Mouse (Mus musculus): ENCODE results near the gene Galnt13. TPM values are rescaled to one million over a fixed set of nuclear protein-coding genes. Genes with fewer than 3 reads are reported as not detected.

Galnt13 gene
- polyA plus RNA-seq (2012; rRNA removed): not detected in 2 replicates

GRCm38 (mm10) chr2:54435937-54436735 is at the start of gene Galnt13:
Gene Galnt13, plus strand, starts transcription at chr2:54436317.
- no peak within 1 kb of the TSS for H3K4me3 ChIP-seq (ENCODE audit: extremely low read depth, insufficient read depth, insufficient read length)
- 9% methylated on average over 79 of the region's 81 CpGs for WGBS
- DNase-seq (ENCODE audit: low read depth in 1 of 2, low spot score in 2 of 2): no peak

DNA sequence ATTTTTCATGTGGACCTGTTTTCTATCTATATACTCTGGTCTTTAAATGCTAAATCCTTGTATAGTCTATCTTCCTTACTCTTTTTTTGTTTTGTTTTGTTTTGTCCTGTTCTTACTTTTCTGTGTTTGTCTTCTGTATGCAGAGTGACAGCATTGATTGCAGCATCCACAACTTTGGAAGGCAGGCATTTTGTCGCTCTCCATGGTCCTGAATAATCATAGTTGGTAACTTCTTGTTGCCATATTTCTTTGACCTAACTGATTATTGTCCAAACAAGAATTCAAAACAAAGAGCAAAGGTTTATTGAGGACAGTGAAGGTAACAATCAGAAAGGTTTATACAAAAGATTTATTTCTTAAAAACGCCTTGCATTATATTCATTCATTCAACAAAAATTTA is 5.1 kb upstream of the Galnt13 start:
- no peaks in the 10 kb centered on the region; the same call in 1 of the 2 replicates for H3K27me3 ChIP-seq (ENCODE audit: control insufficient read depth, insufficient read depth, low read length)
- TF ChIP-seq CTCF (IDR thresholded peaks at IDR 0.05; ENCODE audit: extremely low read depth, insufficient read depth, insufficient read length, insufficient replicate concordance) (no peak), POLR2A (IDR thresholded peaks at IDR 0.05; ENCODE audit: low read depth, low read length) (no peak)

More at GRCm38 (mm10) chr2:54435937-54436735, at the start of gene Galnt13:
- no peaks in the 10 kb centered on the region for H3K36me3 ChIP-seq (ENCODE audit: control insufficient read depth, insufficient read depth, low read length)
- H3K27ac ChIP-seq (ENCODE audit: insufficient read depth, low read length): no peak within 1 kb of the TSS
- H3K4me1 ChIP-seq (ENCODE audit: control insufficient read depth, insufficient read depth, insufficient read length): no peaks in the 10 kb centered on the region
- H3K27me3 ChIP-seq (ENCODE audit: control insufficient read depth, insufficient read depth, low read length): no peaks in the 10 kb centered on the region; the same call in 1 of the 2 replicates
- TF ChIP-seq POLR2A (IDR thresholded peaks at IDR 0.05; ENCODE audit: low read depth, low read length) (no peak), CTCF (IDR thresholded peaks at IDR 0.05; ENCODE audit: extremely low read depth, insufficient read depth, insufficient read length, insufficient replicate concordance) (no peak)

DNA sequence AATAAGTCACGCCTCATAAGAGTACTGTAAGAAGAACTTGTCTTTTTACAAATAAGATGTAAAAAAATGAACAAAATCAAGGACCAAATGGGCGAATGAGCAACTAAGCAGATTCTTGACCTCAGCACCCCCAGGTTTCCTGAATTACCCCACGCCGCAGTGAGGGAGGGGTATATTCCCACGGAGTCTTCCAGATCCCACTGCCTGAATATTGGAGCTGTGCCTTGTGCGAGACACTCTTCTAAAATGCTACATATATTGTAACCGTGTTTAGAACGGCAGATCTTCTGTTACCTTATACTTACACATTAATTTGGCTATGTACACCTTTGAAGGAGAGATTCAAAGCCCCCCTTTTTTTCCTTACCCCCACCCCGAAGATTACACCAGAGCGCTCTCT is 737 bp upstream of the Galnt13 start:
- WGBS: 57% methylated on average over 10 of the region's 10 CpGs
- H3K4me1 ChIP-seq (ENCODE audit: control insufficient read depth, insufficient read depth, insufficient read length): no peaks in the 10 kb centered on the region
- H3K4me3 ChIP-seq (ENCODE audit: extremely low read depth, insufficient read depth, insufficient read length): no peak overlapping the region
- no peaks in the 10 kb centered on the region; the same call in 1 of the 2 replicates for H3K27me3 ChIP-seq (ENCODE audit: control insufficient read depth, insufficient read depth, low read length)
- H3K36me3 ChIP-seq (ENCODE audit: control insufficient read depth, insufficient read depth, low read length): no peaks in the 10 kb centered on the region
- TF ChIP-seq CTCF (IDR thresholded peaks at IDR 0.05; ENCODE audit: extremely low read depth, insufficient read depth, insufficient read length, insufficient replicate concordance) (no peak), POLR2A (IDR thresholded peaks at IDR 0.05; ENCODE audit: low read depth, low read length) (no peak)
- no peak for DNase-seq (ENCODE audit: low read depth in 1 of 2, low spot score in 2 of 2)
- no peak overlapping the region for H3K27ac ChIP-seq (ENCODE audit: insufficient read depth, low read length)

More for the DNA sequence above, 5.1 kb upstream of the Galnt13 start:
- Histone ChIP-seq H3K4me3 (ENCODE audit: extremely low read depth, insufficient read depth, insufficient read length) (no peak overlapping the region), H3K4me1 (ENCODE audit: control insufficient read depth, insufficient read depth, insufficient read length) (no peaks in the 10 kb centered on the region), H3K36me3 (ENCODE audit: control insufficient read depth, insufficient read depth, low read length) (no peaks in the 10 kb centered on the region), H3K27ac (ENCODE audit: insufficient read depth, low read length) (no peak overlapping the region)
- no peak for DNase-seq (ENCODE audit: low read depth in 1 of 2, low spot score in 2 of 2)
- WGBS: 50% methylated on average over 2 of the region's 2 CpGs

- TF ChIP-seq CTCF (IDR thresholded peaks at IDR 0.05; ENCODE audit: extremely low read depth, insufficient read depth, insufficient read length, insufficient replicate concordance): no peak
- no peak for TF ChIP-seq POLR2A (IDR thresholded peaks at IDR 0.05; ENCODE audit: low read depth, low read length)
- no peaks in the 10 kb centered on the region; the same call in 1 of the 2 replicates for H3K27me3 ChIP-seq (ENCODE audit: control insufficient read depth, insufficient read depth, low read length)
- H3K4me3 ChIP-seq (ENCODE audit: extremely low read depth, insufficient read depth, insufficient read length): no peak overlapping the region
- no peak overlapping the region for H3K27ac ChIP-seq (ENCODE audit: insufficient read depth, low read length)
- 8% methylated on average over 42 of the region's 42 CpGs for WGBS
- no peaks in the 10 kb centered on the region for H3K36me3 ChIP-seq (ENCODE audit: control insufficient read depth, insufficient read depth, low read length)
- H3K4me1 ChIP-seq (ENCODE audit: control insufficient read depth, insufficient read depth, insufficient read length): no peaks in the 10 kb centered on the region
- DNase-seq (ENCODE audit: low read depth in 1 of 2, low spot score in 2 of 2): no peak
Measured at GRCm38 (mm10) chr2:54436736-54437500, 801 bp downstream of the Galnt13 start.

DNA sequence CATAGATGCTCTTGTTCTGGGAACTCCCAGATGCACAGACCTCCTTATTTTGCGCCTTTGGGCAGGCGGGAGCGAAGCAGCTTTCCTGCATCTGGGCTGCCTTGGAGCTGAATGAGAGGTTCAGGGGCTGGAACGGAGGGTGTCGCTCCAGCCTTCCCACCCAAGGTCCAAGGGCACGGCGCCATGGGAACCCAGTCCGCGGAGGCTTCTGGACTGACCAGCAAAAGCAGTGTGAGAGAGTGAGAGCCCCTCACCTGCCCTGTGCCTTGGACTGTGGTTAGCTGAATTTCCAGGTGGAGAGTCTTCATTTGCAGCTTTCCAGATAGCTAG is 1.3 kb downstream of the Galnt13 start:
- 11% methylated on average over 9 of the region's 9 CpGs for WGBS
- TF ChIP-seq POLR2A (IDR thresholded peaks at IDR 0.05; ENCODE audit: low read depth, low read length) (no peak), CTCF (IDR thresholded peaks at IDR 0.05; ENCODE audit: extremely low read depth, insufficient read depth, insufficient read length, insufficient replicate concordance) (no peak)
- Histone ChIP-seq H3K27me3 (ENCODE audit: control insufficient read depth, insufficient read depth, low read length) (no peaks in the 10 kb centered on the region; the same call in 1 of the 2 replicates), H3K27ac (ENCODE audit: insufficient read depth, low read length) (no peak overlapping the region), H3K4me1 (ENCODE audit: control insufficient read depth, insufficient read depth, insufficient read length) (no peaks in the 10 kb centered on the region), H3K4me3 (ENCODE audit: extremely low read depth, insufficient read depth, insufficient read length) (no peak overlapping the region), H3K36me3 (ENCODE audit: control insufficient read depth, insufficient read depth, low read length) (no peaks in the 10 kb centered on the region)
- no peak for DNase-seq (ENCODE audit: low read depth in 1 of 2, low spot score in 2 of 2)

DNA sequence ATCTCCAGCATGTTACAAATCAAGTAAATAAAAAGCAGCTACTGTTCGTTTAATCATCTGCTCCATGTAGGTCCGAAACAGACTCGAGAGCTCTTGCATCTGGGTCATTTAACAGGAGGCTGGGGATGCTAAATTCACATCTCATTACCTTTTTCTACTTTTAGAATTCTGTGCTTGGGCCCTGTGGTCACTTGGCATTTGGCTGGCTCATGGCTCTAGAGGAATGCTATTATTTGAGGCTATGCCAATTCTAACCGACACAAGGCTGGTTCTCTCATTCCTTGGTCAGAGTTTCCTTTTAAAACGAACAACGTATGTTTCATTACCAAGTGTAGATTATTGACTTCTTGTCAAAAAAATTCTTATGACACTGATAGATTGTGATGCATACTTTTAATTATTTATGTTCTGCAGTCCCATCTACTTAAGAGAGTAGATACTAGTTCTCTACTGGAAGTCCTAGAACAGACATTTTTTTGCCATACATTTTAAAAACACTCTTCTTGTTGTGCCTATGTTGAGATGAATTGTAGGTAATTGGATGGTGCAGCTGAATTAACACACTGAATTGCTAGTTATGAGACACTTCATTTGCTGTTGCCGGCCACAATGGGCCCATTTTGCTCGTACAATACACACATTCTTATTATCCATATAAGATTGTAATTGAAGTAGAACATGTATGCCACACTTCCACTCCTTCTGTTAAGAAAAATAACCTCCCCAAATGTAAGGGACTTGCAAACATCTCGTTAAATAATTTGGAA is 6.8 kb downstream of the Galnt13 start:
- no peak overlapping the region for H3K4me3 ChIP-seq (ENCODE audit: extremely low read depth, insufficient read depth, insufficient read length)
- H3K36me3 ChIP-seq (ENCODE audit: control insufficient read depth, insufficient read depth, low read length): no peaks in the 10 kb centered on the region
- WGBS: 85% methylated on average over 9 of the region's 9 CpGs

More for the DNA sequence above, 6.8 kb downstream of the Galnt13 start:
- no peak for DNase-seq (ENCODE audit: low read depth in 1 of 2, low spot score in 2 of 2)
- no peak overlapping the region for H3K27ac ChIP-seq (ENCODE audit: insufficient read depth, low read length)
- H3K4me1 ChIP-seq (ENCODE audit: control insufficient read depth, insufficient read depth, insufficient read length): no peaks in the 10 kb centered on the region
- no peaks in the 10 kb centered on the region for H3K27me3 ChIP-seq (ENCODE audit: control insufficient read depth, insufficient read depth, low read length)
- TF ChIP-seq POLR2A (IDR thresholded peaks at IDR 0.05; ENCODE audit: low read depth, low read length) (no peak), CTCF (IDR thresholded peaks at IDR 0.05; ENCODE audit: extremely low read depth, insufficient read depth, insufficient read length, insufficient replicate concordance) (no peak)

Data from spleen, adult 2 months (tissue).